Mouse (Mus musculus): ENCODE measurements around the gene Hba-a2. TPM values are rescaled to one million over a fixed set of nuclear protein-coding genes. Genes with fewer than 3 reads are reported as not detected.
"Not testable (repeated sequence)": the region's sequence is repeated elsewhere in the genome, so short reads cannot be mapped to it uniquely, and the experiment has no call there.

Gene Hba-a2
- polyA plus RNA-seq (2015; fragmentation: Nextera tagmentation; extraction: Ambion mirVana), result 5,965 and 6,511 TPM in 2 replicates

DNA sequence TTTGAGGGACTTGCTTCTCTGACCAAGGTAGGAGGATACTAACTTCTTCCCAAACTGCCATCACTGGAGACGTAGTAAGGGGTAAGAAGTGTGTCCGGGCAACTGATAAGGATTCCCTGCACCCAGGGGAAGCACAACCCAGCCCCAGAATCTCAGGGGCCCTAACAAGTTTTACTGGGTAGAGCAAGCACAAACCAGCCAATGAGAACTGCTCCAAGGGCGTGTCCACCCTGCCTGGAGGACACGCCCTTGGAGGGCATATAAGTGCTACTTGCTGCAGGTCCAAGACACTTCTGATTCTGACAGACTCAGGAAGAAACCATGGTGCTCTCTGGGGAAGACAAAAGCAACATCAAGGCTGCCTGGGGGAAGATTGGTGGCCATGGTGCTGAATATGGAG is at the start of gene Hba-a2:
Gene Hba-a2 (plus strand): TSS at position 287 of the 400 bp plus-strand sequence.
- not testable (repeated sequence) for H3K4me2 ChIP-seq; H3K4me3 ChIP-seq; H3K27me3 ChIP-seq; H3K4me1 ChIP-seq (replicated peaks); H3K36me3 ChIP-seq; H3K27ac ChIP-seq; H3K9ac ChIP-seq; H3K9me3 ChIP-seq; ATAC-seq (ENCODE audit: low FRiP score)
- WGBS, result no CpG with 5 or more reads among the region's 4 CpGs

DNA sequence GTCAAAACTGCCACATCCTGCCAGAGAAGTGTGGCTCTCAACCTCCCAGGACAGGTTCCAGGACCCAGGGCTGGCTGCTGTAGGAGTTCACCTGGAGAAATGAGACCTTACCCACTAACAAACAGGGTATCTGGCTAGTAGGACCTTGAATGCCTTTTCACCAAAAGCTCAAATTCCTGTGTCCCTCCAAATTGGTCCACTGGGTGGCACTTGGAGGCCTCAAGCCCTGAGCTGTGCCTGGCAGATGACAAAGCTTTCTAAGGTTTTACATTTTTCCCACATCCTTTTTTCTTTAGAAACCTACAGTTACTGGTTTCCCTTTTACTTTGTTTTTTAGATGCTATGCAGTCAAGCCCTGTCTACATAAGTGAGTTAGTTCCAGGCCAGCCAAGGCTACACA is 49.2 kb upstream of the Hba-a2 start:
- H3K4me3 ChIP-seq, result no peak overlapping the region
- no peak overlapping the region for H3K4me2 ChIP-seq
- no peak overlapping the region for H3K27ac ChIP-seq
- no peaks in the 10 kb centered on the region for H3K4me1 ChIP-seq (replicated peaks)
- no peak for ATAC-seq (ENCODE audit: low FRiP score)
- H3K9ac ChIP-seq, result no peak overlapping the region
- no peaks in the 10 kb centered on the region for H3K9me3 ChIP-seq
- no peaks in the 10 kb centered on the region for H3K27me3 ChIP-seq
- H3K36me3 ChIP-seq, result peaks cover 75% of the 10 kb centered on the region

DNA sequence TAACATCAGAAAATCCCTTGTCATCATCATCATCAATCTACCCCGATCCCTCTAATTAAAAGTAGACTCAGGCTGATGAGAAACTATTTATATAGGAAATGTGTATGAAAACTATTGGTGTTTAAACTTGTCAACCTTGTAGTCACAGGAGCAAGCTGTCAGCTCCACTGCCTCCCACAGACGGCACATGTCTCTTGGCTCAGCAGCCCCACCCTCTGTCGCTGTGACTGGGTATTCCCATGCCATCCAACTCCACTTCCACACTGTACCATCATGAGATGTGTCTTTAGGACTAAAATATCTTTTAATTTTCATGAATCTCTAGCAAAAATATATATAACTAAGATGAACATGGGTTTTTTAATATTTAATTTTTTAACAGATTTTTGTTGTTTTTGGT is 47.9 kb upstream of the Hba-a2 start:
- H3K9ac ChIP-seq, result no peak overlapping the region
- peaks cover 79% of the 10 kb centered on the region for H3K36me3 ChIP-seq
- H3K4me3 ChIP-seq, result no peak overlapping the region
- WGBS, result 86% methylated on average over 3 of the region's 3 CpGs
- no peaks in the 10 kb centered on the region for H3K4me1 ChIP-seq (replicated peaks)
- H3K4me2 ChIP-seq, result no peak overlapping the region
- H3K27ac ChIP-seq, result no peak overlapping the region
- H3K27me3 ChIP-seq, result no peaks in the 10 kb centered on the region
- H3K9me3 ChIP-seq, result no peaks in the 10 kb centered on the region
- ATAC-seq (ENCODE audit: low FRiP score), result no peak

DNA sequence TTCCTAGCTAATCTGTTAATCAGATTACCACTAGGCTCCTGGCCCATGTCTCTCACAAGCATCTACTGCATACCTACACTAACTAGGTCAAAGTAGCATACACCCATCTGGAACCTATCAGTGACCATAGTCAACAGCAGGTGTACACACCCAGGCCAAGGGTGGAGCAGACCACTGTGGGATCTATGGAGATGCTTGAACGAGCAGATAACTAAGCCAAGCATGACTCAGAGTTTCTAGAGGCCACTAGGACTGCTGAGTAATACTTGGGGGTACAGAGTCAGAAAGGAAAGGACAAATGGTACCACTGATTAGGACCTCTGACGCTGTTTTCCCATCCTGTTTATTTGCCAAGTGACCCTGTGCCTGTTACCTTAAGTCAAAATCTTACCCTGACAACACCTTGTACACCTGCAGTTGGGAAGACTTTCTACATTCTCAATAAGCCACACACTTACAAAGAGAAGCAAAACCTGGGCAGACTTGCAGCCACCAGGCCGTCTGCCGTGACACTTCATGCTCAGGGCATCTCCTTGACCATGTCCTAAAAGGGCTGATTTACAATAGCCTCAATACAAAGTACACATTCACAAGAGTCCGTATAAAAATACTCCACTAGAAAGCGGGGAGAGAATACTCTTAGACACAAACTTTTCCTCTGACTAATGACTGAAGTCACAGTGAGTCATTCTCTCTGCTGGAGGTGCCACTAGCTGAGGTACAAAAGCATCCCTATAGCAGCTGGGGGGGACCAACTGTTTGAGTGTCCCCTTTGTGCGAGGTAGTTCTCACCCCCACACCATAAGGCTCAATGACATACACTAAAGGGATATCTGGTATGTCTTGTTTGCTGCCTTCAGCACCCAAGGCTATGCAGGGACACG is 45.2 kb upstream of the Hba-a2 start:
- H3K36me3 ChIP-seq, result peaks cover 87% of the 10 kb centered on the region
- WGBS, result 89% methylated on average over 8 of the region's 8 CpGs
- H3K9ac ChIP-seq, result no peak overlapping the region

DNA sequence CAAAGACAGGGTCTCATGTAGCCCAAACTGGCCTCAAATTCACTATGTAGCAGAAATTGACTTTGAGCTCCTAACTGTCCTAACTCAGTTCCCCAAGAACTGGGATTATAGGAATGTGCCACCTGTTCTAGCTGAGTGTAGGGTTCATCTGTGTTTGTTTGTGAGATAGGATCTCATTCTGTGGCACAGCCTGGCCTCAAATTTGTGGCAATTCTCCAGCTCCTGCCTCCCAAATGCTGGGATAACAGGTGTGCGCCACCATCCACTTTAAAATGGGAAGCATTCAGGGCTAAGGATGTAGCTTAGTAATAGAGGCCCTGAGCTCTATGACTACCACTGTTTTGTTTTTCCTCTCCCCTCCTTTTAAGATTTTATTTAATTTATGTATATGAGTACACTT is 43.2 kb upstream of the Hba-a2 start:
- 96% methylated on average over 1 of the region's 1 CpGs for WGBS
- no peak for ATAC-seq (ENCODE audit: low FRiP score)
- no peaks in the 10 kb centered on the region for H3K27me3 ChIP-seq
- H3K36me3 ChIP-seq, result peaks cover 70% of the 10 kb centered on the region
- H3K4me3 ChIP-seq, result no peak overlapping the region
- H3K27ac ChIP-seq, result no peak overlapping the region
- no peak overlapping the region for H3K4me2 ChIP-seq
- no peaks in the 10 kb centered on the region for H3K9me3 ChIP-seq
- H3K9ac ChIP-seq, result no peak overlapping the region
- no peaks in the 10 kb centered on the region for H3K4me1 ChIP-seq (replicated peaks)

More for the DNA sequence above, 45.2 kb upstream of the Hba-a2 start:
- Histone ChIP-seq H3K27me3 (no peaks in the 10 kb centered on the region), H3K9me3 (no peaks in the 10 kb centered on the region), H3K4me2 (no peak overlapping the region), H3K4me3 (no peak overlapping the region), H3K4me1 (replicated peaks) (no peaks in the 10 kb centered on the region), H3K27ac (no peak overlapping the region)
- no peak for ATAC-seq (ENCODE audit: low FRiP score)

DNA sequence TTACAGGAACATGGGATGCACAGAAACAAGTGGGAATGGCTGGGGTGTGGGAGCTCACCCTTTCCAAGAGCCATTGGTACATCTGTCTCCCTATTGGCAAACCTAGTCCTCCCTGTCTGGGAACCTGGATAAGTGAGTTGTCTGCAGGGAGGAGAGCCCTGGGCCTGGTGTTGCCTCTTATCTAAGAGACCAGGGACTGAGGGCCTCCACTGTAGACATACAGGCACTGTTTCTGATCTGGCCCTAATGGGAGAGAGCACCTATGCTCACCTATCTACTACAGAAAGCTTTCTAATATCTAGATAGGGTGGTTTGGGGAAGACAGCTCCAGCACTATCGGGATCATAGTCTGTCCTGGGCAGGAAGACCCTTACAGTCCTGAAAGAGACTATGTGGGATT is 40.1 kb upstream of the Hba-a2 start:
- H3K4me1 ChIP-seq (replicated peaks), result no peaks in the 10 kb centered on the region
- H3K9ac ChIP-seq, result peak overlapping the region; percentile 13; the same call in 1 of the 2 replicates
- no peak overlapping the region for H3K4me3 ChIP-seq
- no peak for ATAC-seq (ENCODE audit: low FRiP score)
- no peaks in the 10 kb centered on the region for H3K27me3 ChIP-seq
- H3K9me3 ChIP-seq, result no peaks in the 10 kb centered on the region
- H3K36me3 ChIP-seq, result peaks cover 52% of the 10 kb centered on the region
- WGBS, result 100% methylated on average over 1 of the region's 1 CpGs
- H3K27ac ChIP-seq, result no peak overlapping the region
- H3K4me2 ChIP-seq, result no peak overlapping the region

DNA sequence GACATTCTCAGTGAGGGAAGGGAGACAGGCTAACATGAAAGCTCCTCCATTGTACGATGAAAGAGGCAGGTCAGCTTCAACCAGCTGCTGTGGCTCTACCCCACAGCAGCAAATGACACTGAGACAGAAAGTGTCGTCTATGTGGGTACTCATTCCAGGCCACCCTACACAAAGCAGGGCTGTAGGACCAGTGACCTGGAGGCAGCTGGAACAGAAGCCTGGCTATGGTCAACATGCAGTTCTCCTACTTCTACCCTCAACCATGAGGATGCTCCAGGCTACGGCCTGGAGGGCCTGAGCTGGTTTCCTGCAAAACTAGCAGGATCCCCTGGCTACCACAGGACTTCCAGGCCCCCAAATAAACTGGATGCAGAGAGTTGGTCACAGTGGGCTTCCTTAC is 39.7 kb upstream of the Hba-a2 start:
- Histone ChIP-seq H3K36me3 (peaks cover 48% of the 10 kb centered on the region), H3K27me3 (no peaks in the 10 kb centered on the region), H3K27ac (no peak overlapping the region), H3K4me1 (replicated peaks) (no peaks in the 10 kb centered on the region), H3K4me3 (no peak overlapping the region), H3K9me3 (no peaks in the 10 kb centered on the region), H3K4me2 (no peak overlapping the region), H3K9ac (no peak overlapping the region; the same call in 1 of the 2 replicates)
- no peak for ATAC-seq (ENCODE audit: low FRiP score)
- 91% methylated on average over 3 of the region's 3 CpGs for WGBS

DNA sequence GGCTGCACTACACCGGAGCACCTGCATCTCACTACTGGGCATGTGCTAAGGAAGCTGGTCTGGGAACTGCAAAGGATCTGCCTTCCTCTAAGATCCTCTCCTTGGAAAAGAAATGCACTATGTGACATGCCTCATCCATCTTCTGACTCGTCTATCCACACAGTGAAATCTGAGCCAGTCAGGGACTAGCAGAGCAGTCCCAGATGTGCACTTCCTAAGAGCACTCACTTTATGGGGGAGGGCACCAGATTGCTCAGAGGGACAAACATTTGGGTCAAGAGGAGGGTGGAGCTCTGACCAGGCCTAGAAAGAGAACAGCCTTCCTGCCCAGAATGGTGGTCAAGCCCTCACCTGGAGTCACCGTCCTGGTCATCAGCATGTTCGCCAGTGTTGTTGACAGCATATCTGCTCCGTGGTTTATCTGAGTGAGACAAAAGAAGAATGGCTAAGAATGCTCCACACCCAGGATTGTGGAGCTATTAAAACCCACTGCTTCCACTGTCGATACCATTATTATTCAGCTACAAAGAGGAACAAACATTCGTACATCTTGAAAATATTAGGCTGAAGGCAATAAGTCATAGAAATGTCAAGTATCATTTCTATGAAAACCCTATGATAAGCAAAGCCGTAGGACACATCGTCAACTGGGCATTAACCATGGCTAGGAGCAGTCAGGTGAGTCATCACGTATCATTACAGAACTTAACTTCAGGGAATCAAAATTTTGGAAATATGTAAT is 33.4 kb upstream of the Hba-a2 start:
- no peak overlapping the region for H3K4me2 ChIP-seq
- ATAC-seq (ENCODE audit: low FRiP score), result no peak
- peaks cover 13% of the 10 kb centered on the region for H3K36me3 ChIP-seq
- H3K9me3 ChIP-seq, result no peaks in the 10 kb centered on the region
- peaks cover 12% of the 10 kb centered on the region for H3K4me1 ChIP-seq (replicated peaks)
- H3K9ac ChIP-seq, result peak overlapping the region; percentile 35; the same call in 1 of the 2 replicates
- H3K4me3 ChIP-seq, result no peak overlapping the region
- WGBS, result 87% methylated on average over 10 of the region's 10 CpGs
- no peaks in the 10 kb centered on the region for H3K27me3 ChIP-seq
- no peak overlapping the region for H3K27ac ChIP-seq

DNA sequence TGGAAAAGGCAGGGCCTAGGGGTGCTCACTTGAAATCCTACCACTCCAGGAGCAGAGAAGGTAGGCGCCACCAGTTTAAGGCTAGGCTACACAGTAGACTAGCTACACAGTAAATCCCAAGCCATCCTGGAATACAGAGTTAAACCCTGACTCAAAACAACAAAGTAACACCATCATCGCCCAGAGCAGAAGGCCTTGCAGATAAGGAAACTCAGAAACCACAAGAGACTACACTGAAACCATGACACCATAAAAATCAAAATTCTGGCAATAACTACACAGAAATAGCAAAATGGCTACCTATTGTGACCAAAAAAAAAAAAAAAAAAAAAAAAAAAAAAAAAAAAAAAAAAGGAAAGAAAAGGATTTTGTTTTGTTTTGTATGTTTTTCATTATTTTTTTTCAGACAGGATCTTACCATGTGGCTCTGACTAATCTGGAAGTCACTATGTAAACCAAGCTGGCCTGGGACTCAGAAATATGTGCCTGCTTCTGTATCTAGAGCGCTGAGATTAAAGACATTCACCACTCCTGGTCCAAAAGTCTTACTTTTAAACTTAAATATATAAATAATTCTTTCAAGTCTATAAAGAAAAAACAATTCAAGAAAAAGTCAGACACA is 31.1 kb upstream of the Hba-a2 start:
- peaks cover 16% of the 10 kb centered on the region for H3K4me1 ChIP-seq (replicated peaks)
- peaks cover 8% of the 10 kb centered on the region for H3K36me3 ChIP-seq
- no peaks in the 10 kb centered on the region for H3K9me3 ChIP-seq
- WGBS, result 96% methylated on average over 3 of the region's 3 CpGs
- no peak overlapping the region for H3K4me3 ChIP-seq
- no peaks in the 10 kb centered on the region for H3K27me3 ChIP-seq
- H3K27ac ChIP-seq, result no peak overlapping the region; the same call in 1 of the 2 replicates
- ATAC-seq (ENCODE audit: low FRiP score), result no peak
- H3K4me2 ChIP-seq, result no peak overlapping the region
- H3K9ac ChIP-seq, result no peak overlapping the region

DNA sequence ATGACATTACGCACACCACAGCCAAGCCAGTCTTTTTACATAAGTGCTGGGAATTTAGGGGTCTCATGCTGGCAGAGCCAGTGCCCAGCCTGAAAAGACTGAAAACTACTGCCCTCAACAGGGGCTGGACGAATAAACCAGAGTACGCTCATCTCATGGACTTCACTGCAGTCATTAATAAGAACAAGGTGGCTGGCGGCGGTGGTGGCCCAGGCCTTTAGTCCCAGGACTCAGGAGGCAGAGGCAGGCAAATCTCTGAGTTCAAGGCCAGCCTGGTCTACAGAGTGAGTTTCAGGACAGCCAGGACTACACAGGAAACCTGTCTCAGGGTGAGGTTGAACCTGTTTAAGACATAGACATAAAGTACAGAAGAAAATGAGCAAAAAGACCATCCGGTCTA is 30.1 kb upstream of the Hba-a2 start:
- H3K4me1 ChIP-seq (replicated peaks), result peaks cover 16% of the 10 kb centered on the region
- H3K4me2 ChIP-seq, result peak overlapping the region; percentile 10; the same call in 1 of the 2 replicates
- no peak overlapping the region for H3K9ac ChIP-seq
- WGBS, result 95% methylated on average over 6 of the region's 6 CpGs
- peaks cover 5% of the 10 kb centered on the region; the same call in 1 of the 2 replicates for H3K27me3 ChIP-seq
- no peak for ATAC-seq (ENCODE audit: low FRiP score)
- H3K9me3 ChIP-seq, result no peaks in the 10 kb centered on the region
- no peak overlapping the region for H3K4me3 ChIP-seq
- peaks cover 6% of the 10 kb centered on the region for H3K36me3 ChIP-seq
- no peak overlapping the region for H3K27ac ChIP-seq

DNA sequence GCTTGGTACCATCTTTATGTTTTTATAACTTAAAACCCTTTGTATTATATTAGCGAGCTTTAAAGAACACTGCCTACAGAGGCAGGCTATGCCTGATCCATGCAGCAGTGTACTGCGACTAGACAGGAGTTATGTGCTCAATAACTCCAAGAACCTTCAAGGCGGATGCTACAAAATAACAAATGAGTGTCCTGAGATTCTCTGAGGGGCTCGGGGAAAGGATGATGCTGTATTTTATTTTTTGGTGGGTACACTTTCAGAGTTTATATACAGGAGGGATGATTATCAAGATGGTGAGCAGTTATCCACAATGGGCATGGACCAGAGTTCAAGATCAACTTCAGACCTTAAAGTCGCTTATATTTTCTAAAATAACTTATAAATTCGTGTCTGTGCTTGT is 29.5 kb upstream of the Hba-a2 start:
- peaks cover 6% of the 10 kb centered on the region for H3K36me3 ChIP-seq
- H3K4me3 ChIP-seq, result peak overlapping the region; percentile 78
- peak; percentile 3; the same call in 1 of the 2 replicates for ATAC-seq (ENCODE audit: low FRiP score)
- peak overlapping the region; percentile 97 for H3K27ac ChIP-seq
- peak overlapping the region; percentile 97 for H3K9ac ChIP-seq
- peaks cover 9% of the 10 kb centered on the region for H3K27me3 ChIP-seq
- 31% methylated on average over 6 of the region's 6 CpGs for WGBS
- peaks cover 16% of the 10 kb centered on the region for H3K4me1 ChIP-seq (replicated peaks)
- peak overlapping the region; percentile 62 for H3K4me2 ChIP-seq
- no peaks in the 10 kb centered on the region for H3K9me3 ChIP-seq

DNA sequence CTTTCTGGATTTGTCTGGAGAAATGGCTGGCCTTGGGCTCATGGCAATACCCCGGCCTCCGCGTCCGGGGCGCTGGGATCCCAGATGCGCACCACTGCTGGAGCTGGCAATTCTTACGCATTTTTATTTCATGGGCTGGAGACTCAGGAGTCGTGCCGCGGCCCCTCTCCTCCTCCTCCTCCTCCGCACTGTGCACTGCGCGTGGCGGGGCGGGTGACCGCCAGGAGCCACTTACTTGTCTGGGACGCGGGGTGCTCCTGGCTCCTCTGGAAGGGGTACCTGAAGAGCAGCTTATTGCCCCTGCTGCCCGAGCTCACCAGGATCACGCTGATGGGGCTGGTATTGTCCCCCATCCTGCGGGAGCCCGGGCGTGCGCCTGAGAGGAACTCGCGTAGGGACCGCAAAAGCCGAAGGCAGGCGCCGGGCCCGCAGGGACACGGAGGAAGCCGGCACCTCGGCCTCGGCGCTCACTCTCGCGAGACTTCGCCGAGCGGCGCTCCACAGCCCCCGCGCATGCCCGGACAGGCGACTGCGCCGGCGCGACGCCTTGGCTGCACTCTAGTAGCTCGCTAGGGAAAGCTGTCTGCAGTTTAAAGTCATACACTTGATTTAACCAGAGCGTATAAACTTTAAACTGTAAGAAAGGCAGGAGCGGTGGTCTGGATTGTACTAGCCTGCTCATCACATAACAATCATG is 29.0 kb upstream of the Hba-a2 start, which contains the start of gene Nprl3:
Gene Nprl3 (minus strand): TSS at position 520 of the 697 bp plus-strand sequence.
- peak within 1 kb of the TSS; percentile 97 for H3K27ac ChIP-seq
- H3K9me3 ChIP-seq, result no peaks in the 10 kb centered on the region
- ATAC-seq (ENCODE audit: low FRiP score), result peak; percentile 99
- under 1% methylated on average over 54 of the region's 54 CpGs for WGBS
- peaks cover 9% of the 10 kb centered on the region for H3K27me3 ChIP-seq
- H3K4me2 ChIP-seq, result peak within 1 kb of the TSS; percentile 62
- peaks cover 4% of the 10 kb centered on the region for H3K36me3 ChIP-seq
- H3K9ac ChIP-seq, result peak within 1 kb of the TSS; percentile 97
- H3K4me1 ChIP-seq (replicated peaks), result peaks cover 16% of the 10 kb centered on the region
- peak within 1 kb of the TSS; percentile 78 for H3K4me3 ChIP-seq
